Mouse (Mus musculus) hindbrain, embryonic 13.5 days (tissue): ENCODE results near the gene Plxnb3. TPM values are rescaled to one million over a fixed set of nuclear protein-coding genes. Genes with fewer than 3 reads are reported as not detected.
"Not testable (repeated sequence)": the region's sequence is repeated elsewhere in the genome, so short reads cannot be mapped to it uniquely, and the experiment has no call there.

Experiments used
- ATAC-seq: fragments of 200-750 bp; cut with Nextera tagmentation; 2 replicates; pipeline ENCODE4 v1.8.0; 2017; ENCODE audit warnings: moderate TSS enrichment; ENCODE audit not compliant: low FRiP score
- H3K27ac ChIP-seq: fragments of 300-500 bp; sonication (generic); 2 replicates; pipeline ENCODE4 v1.5.1; 2015; ENCODE audit warnings: inconsistent platforms, mild to moderate bottlenecking, moderate library complexity
- H3K27me3 ChIP-seq: fragments of 300-500 bp; sonication (generic); 2 replicates; pipeline ENCODE4 v1.6.1; 2015; ENCODE audit warnings: mild to moderate bottlenecking, inconsistent platforms
- H3K36me3 ChIP-seq: fragments of 300-500 bp; sonication (generic); 2 replicates; pipeline ENCODE4 v1.6.1; 2015; ENCODE audit warnings: mild to moderate bottlenecking, inconsistent platforms
- H3K4me1 ChIP-seq: fragments of 300-500 bp; sonication (generic); replicated peaks from 2 replicates; pipeline ENCODE4 v1.6.1; 2015; ENCODE audit warnings: inconsistent platforms
- H3K4me2 ChIP-seq: fragments of 300-500 bp; sonication (generic); 2 replicates; pipeline ENCODE4 v1.6.1; 2015; ENCODE audit warnings: inconsistent platforms, mild to moderate bottlenecking, moderate library complexity
- H3K4me3 ChIP-seq: fragments of 300-500 bp; sonication (generic); 2 replicates; pipeline ENCODE4 v1.5.1; 2015; ENCODE audit warnings: mild to moderate bottlenecking, inconsistent platforms
- H3K9ac ChIP-seq: fragments of 300-500 bp; sonication (generic); 2 replicates; pipeline ENCODE4 v1.6.1; 2015; ENCODE audit warnings: mild to moderate bottlenecking, inconsistent platforms
- H3K9me3 ChIP-seq: fragments of 300-500 bp; sonication (generic); 2 replicates; pipeline ENCODE4 v1.6.1; 2016; ENCODE audit warnings: inconsistent platforms
- WGBS: fragments of 180-500 bp; shearing (Covaris S2); methylation state at CpG from one replicate; pipeline ENCODE4 v1.1.7; 2015; 5-methylcytosine and 5-hydroxymethylcytosine counted together
- polyA plus RNA-seq: library from polyadenylated mRNA; unstranded; fragments of >200 nt; fragmentation: Nextera tagmentation; extraction: Ambion mirVana; gene quantifications from 2 replicates; pipeline ENCODE4 v1.2.1, GENCODE M21; 2015

Gene Plxnb3
- 0.26 and 0.29 TPM in 2 replicates for polyA plus RNA-seq

GRCm38 (mm10) chrX:73756334-73757140, at the start of gene Plxnb3:
Plxnb3 (plus strand) TSS chrX:73757090.
- H3K9ac ChIP-seq: no peak within 1 kb of the TSS
- no peaks in the 10 kb centered on the region for H3K36me3 ChIP-seq
- H3K4me2 ChIP-seq: no peak within 1 kb of the TSS
- H3K27me3 ChIP-seq: no peaks in the 10 kb centered on the region
- no peaks in the 10 kb centered on the region for H3K9me3 ChIP-seq
- no peak within 1 kb of the TSS for H3K27ac ChIP-seq
- no peak within 1 kb of the TSS for H3K4me3 ChIP-seq
- 73% methylated on average over 5 of the region's 5 CpGs for WGBS
- no peaks in the 10 kb centered on the region for H3K4me1 ChIP-seq
- ATAC-seq: no peak

GRCm38 (mm10) chrX:73715476-73716108, 41.3 kb upstream of the Plxnb3 start:
- no peaks in the 10 kb centered on the region for H3K9me3 ChIP-seq
- H3K4me2 ChIP-seq: peak overlapping the region; percentile 67
- H3K36me3 ChIP-seq: peaks cover 5% of the 10 kb centered on the region; the same call in 1 of the 2 replicates
- peak overlapping the region; percentile 69 for H3K9ac ChIP-seq
- H3K4me1 ChIP-seq: peaks cover 38% of the 10 kb centered on the region
- H3K27ac ChIP-seq: peak overlapping the region; percentile 79
- ATAC-seq: peak; percentile 1
- WGBS: 25% methylated on average over 21 of the region's 21 CpGs
- H3K4me3 ChIP-seq: peak overlapping the region; percentile 48
- H3K27me3 ChIP-seq: no peaks in the 10 kb centered on the region

GRCm38 (mm10) chrX:73716109-73716661, 40.7 kb upstream of the Plxnb3 start, which contains the start of the genes Bcap31 and Abcd1:
Bcap31 (minus strand) TSS chrX:73716175.
Abcd1 (plus strand) TSS chrX:73716597.
- H3K4me3 ChIP-seq: peak within 1 kb of the TSS; percentile 48
- no peaks in the 10 kb centered on the region for H3K9me3 ChIP-seq
- peak within 1 kb of the TSS; percentile 67 for H3K4me2 ChIP-seq
- H3K9ac ChIP-seq: peak within 1 kb of the TSS; percentile 69
- peak; percentile 94 for ATAC-seq
- no peaks in the 10 kb centered on the region for H3K27me3 ChIP-seq
- peak within 1 kb of the TSS; percentile 79 for H3K27ac ChIP-seq
- 11% methylated on average over 35 of the region's 45 CpGs for WGBS
- peaks cover 38% of the 10 kb centered on the region for H3K4me1 ChIP-seq
- peaks cover 1% of the 10 kb centered on the region; the same call in 1 of the 2 replicates for H3K36me3 ChIP-seq

- Histone ChIP-seq H3K4me3 (peak overlapping the region; percentile 48), H3K36me3 (peaks cover 7% of the 10 kb centered on the region; the same call in 1 of the 2 replicates), H3K4me1 (peaks cover 38% of the 10 kb centered on the region), H3K9ac (peak overlapping the region; percentile 69), H3K27ac (peak overlapping the region; percentile 79), H3K4me2 (peak overlapping the region; percentile 67), H3K9me3 (no peaks in the 10 kb centered on the region), H3K27me3 (no peaks in the 10 kb centered on the region)
- peak; percentile 60 for ATAC-seq
- WGBS: 32% methylated on average over 29 of the region's 30 CpGs
Observed at GRCm38 (mm10) chrX:73716709-73717545, 40.0 kb upstream of the Plxnb3 start.

GRCm38 (mm10) chrX:73717667-73718066, 39.2 kb upstream of the Plxnb3 start:
- Histone ChIP-seq H3K4me3 (peak overlapping the region; percentile 48; the same call in 1 of the 2 replicates), H3K36me3 (peaks cover 7% of the 10 kb centered on the region; the same call in 1 of the 2 replicates), H3K27me3 (no peaks in the 10 kb centered on the region), H3K9me3 (no peaks in the 10 kb centered on the region), H3K27ac (no peak overlapping the region), H3K4me1 (peaks cover 38% of the 10 kb centered on the region), H3K4me2 (peak overlapping the region; percentile 67), H3K9ac (peak overlapping the region; percentile 24; the same call in 1 of the 2 replicates)
- ATAC-seq: no peak
- WGBS: 79% methylated on average over 11 of the region's 11 CpGs

GRCm38 (mm10) chrX:73718271-73718670, 38.6 kb upstream of the Plxnb3 start:
- Histone ChIP-seq H3K27me3 (no peaks in the 10 kb centered on the region), H3K9me3 (no peaks in the 10 kb centered on the region), H3K4me1 (peaks cover 38% of the 10 kb centered on the region), H3K4me2 (peak overlapping the region; percentile 23), H3K27ac (no peak overlapping the region), H3K36me3 (peaks cover 7% of the 10 kb centered on the region; the same call in 1 of the 2 replicates), H3K4me3 (no peak overlapping the region), H3K9ac (0 out of 2 replicates have a peak overlapping the region, but pooled peaks have one; percentile 24)
- no peak for ATAC-seq
- WGBS: 45% methylated on average over 3 of the region's 3 CpGs

- peaks cover 7% of the 10 kb centered on the region; the same call in 1 of the 2 replicates for H3K36me3 ChIP-seq
- no peaks in the 10 kb centered on the region for H3K27me3 ChIP-seq
- H3K27ac ChIP-seq: no peak overlapping the region
- peak overlapping the region; percentile 23 for H3K4me2 ChIP-seq
- ATAC-seq: no peak
- no peak overlapping the region; the same call in 1 of the 2 replicates for H3K9ac ChIP-seq
- 52% methylated on average over 4 of the region's 5 CpGs for WGBS
- no peak overlapping the region for H3K4me3 ChIP-seq
- no peaks in the 10 kb centered on the region for H3K9me3 ChIP-seq
- H3K4me1 ChIP-seq: peaks cover 38% of the 10 kb centered on the region
Observed at GRCm38 (mm10) chrX:73718686-73719362, 38.1 kb upstream of the Plxnb3 start.

- H3K4me3 ChIP-seq: no peak overlapping the region
- no peak overlapping the region for H3K4me2 ChIP-seq
- no peaks in the 10 kb centered on the region for H3K27me3 ChIP-seq
- H3K27ac ChIP-seq: no peak overlapping the region
- no peak for ATAC-seq
- no peaks in the 10 kb centered on the region for H3K9me3 ChIP-seq
- H3K9ac ChIP-seq: no peak overlapping the region
- H3K4me1 ChIP-seq: no peaks in the 10 kb centered on the region
- H3K36me3 ChIP-seq: peaks cover 9% of the 10 kb centered on the region
- WGBS: 50% methylated on average over 1 of the region's 1 CpGs
Observed at GRCm38 (mm10) chrX:73730908-73731307, 26.0 kb upstream of the Plxnb3 start.

GRCm38 (mm10) chrX:73738155-73738554, 18.7 kb upstream of the Plxnb3 start:
- no peak for ATAC-seq
- Histone ChIP-seq H3K27ac (no peak overlapping the region), H3K4me2 (no peak overlapping the region), H3K27me3 (no peaks in the 10 kb centered on the region), H3K9ac (no peak overlapping the region), H3K4me1 (no peaks in the 10 kb centered on the region), H3K36me3 (no peaks in the 10 kb centered on the region; the same call in 1 of the 2 replicates), H3K9me3 (no peaks in the 10 kb centered on the region), H3K4me3 (no peak overlapping the region)
- WGBS: 69% methylated on average over 1 of the region's 1 CpGs

- Histone ChIP-seq H3K4me3 (no peak overlapping the region), H3K4me2 (no peak overlapping the region), H3K9me3 (no peaks in the 10 kb centered on the region), H3K9ac (no peak overlapping the region), H3K27ac (no peak overlapping the region), H3K4me1 (no peaks in the 10 kb centered on the region), H3K36me3 (no peaks in the 10 kb centered on the region; the same call in 1 of the 2 replicates), H3K27me3 (no peaks in the 10 kb centered on the region)
- WGBS: 68% methylated on average over 5 of the region's 5 CpGs
- ATAC-seq: no peak
Observed at GRCm38 (mm10) chrX:73739151-73739550, 17.7 kb upstream of the Plxnb3 start.

GRCm38 (mm10) chrX:73739841-73740240, 17.0 kb upstream of the Plxnb3 start:
- not testable (repeated sequence) for H3K9me3 ChIP-seq, H3K27ac ChIP-seq, H3K4me3 ChIP-seq, H3K36me3 ChIP-seq, ATAC-seq, H3K4me2 ChIP-seq, H3K4me1 ChIP-seq, H3K27me3 ChIP-seq, H3K9ac ChIP-seq
- WGBS: 95% methylated on average over 7 of the region's 7 CpGs
